Mouse (Mus musculus) spleen, postnatal 4 days (tissue): ENCODE data around the gene Ccnd2.

Experiments used
- DNase-seq, 2 experiments: peaks; one replicate each; pipeline ENCODE4 v3.0.0; 2022; ENCODE audit warnings: low spot score in 2 of 2

The Ccnd2 gene

DNA sequence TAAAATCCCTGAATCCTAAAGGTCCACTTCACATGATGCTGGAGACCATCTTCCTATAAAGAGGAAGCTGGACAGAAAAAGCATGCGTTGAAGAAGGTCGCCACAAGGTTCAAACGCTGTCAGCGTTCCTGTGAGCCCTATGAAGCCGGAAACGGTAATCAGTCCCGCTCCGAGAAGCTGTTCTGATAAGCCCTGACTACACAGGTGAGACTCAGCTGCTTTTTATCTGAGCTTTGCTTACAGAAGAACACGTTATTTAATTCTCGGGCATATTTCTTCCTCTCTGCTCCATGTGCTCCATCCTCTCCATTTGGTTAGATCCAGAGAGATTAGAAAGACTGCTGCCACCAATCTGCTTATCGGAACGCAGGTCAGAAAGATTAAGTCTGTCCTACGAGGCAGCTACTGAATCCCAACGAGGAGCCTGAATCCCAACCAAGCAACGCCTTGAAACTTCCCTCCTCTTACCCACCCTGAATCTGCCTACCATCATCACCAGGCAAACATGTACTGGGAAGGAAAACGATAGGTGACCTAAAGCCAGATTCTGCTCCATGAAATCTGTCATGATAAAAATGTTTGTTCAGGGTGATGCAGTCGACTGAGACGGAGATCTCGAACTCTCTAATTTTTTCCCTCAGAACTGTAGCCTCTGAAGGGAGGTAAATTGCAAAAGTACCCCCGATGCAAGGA is 43.5 kb downstream of the Ccnd2 start:
- no peak for DNase-seq

GRCm38 (mm10) chr6:127107413-127107812 is 44.6 kb downstream of the Ccnd2 start:
- no peak for DNase-seq

DNA sequence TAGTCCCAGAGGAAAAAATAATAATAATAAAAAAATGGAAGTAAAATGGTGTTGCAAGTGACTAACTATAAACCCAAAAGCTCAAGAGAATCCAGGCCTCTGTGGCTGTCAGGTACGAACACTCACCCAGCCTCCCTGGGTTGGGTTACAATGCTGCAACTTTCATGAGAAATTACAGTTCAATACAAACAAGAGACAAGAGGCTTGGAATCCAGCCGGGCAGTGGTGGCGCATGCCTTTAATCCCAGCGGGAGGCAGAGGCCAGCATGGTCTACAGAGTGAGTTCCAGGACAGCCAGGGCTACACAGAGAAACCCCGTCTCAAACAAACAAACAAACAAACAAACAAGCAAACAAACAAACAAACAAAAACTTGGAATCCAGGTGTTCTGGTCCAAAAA is 45.3 kb downstream of the Ccnd2 start:
- DNase-seq = no peak

GRCm38 (mm10) chr6:127106189-127106588 is 45.8 kb downstream of the Ccnd2 start:
- DNase-seq = no peak

DNA sequence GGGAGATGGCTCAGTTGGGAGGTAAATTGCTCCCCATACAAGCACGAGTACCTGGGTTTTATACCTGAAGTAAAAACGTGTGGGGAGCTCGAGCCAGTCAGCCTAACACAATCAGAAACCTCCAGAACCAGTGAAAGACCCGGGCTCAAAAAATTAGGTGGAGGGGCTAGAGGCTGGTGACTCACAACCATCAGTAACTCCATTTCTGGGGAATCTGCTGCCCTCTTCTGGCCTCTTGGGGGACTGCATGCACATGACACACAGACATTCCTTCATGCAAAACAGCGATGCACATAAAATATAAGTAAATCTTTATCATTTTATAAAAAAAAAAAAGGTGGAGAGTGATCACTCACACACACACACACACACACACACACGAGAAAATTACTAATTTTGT is 46.9 kb downstream of the Ccnd2 start:
- DNase-seq = peak; percentile 26 to 79

DNA sequence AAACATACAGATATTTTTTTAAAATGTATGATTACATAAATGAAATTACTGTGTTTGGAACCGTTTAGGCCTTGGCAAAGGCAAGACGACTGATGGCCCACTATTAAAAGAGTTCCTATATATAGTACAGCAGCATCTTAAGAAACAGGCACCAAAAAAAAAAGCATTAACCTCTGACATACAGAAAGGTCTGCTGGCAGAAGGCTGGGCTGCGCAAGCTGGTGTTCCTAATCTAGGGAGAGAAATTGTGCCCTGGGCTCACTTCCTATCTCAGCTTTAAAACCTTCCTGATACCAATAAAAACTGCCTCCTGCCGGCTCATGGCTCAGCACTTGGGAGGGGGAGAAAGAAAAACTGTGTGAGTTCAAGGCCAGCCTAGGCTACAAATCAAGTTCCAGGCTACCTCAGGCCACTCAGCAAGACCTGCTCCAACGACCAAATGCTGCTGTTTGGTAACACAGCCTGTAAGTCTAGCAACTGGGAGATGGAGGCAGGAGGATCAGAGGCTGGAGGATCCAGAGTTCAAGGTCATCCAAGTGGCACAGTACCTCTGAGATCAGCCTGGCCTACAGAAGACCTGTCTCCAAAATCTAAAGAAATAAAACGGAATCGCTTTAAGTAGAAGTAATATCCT is 47.5 kb downstream of the Ccnd2 start:
- no peak for DNase-seq

GRCm38 (mm10) chr6:127103506-127104275 is 48.3 kb downstream of the Ccnd2 start:
- DNase-seq = peak in 1 of 2 experiments; percentile 53

GRCm38 (mm10) chr6:127094565-127094964 is 57.4 kb downstream of the Ccnd2 start:
- no peak for DNase-seq

DNA sequence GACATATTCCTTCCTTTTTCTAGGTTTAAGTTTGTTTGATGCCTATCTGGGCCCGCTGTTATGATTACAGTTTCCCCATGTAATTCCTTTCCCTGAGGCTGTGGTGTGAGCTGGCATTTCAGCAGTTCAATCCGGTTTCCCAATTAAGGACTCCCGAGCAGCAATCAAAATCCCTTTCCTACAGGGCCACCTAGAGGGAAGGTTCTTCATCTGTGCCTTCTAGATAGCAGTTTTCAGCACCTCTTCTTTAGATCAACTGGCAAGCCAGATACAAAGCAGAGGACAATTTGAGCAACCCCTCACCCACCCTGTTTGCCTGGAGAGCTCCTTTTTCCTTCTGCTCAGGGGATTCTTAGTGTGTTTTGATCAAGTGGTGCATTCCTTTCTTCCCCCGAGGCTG is 65.3 kb downstream of the Ccnd2 start:
- no peak for DNase-seq

DNA sequence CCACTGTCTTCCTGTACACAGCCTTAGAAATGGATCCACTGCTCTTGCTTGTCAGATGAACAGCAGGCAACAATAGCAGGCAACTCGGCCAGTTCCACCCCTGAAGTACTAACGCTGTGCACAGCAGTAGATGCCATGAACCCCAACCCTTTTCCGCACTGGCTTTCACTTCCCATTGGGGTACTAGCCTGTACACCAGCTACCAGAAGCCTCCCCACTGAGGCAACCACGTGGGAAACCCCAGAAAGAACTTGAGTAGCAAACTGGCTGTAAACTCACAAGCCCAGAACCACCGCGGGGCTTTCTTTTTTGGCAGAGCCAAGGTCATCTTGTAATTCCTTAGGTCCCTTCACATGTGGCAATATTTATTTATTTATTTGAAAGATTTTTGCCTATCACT is 70.2 kb downstream of the Ccnd2 start:
- DNase-seq = no peak

DNA sequence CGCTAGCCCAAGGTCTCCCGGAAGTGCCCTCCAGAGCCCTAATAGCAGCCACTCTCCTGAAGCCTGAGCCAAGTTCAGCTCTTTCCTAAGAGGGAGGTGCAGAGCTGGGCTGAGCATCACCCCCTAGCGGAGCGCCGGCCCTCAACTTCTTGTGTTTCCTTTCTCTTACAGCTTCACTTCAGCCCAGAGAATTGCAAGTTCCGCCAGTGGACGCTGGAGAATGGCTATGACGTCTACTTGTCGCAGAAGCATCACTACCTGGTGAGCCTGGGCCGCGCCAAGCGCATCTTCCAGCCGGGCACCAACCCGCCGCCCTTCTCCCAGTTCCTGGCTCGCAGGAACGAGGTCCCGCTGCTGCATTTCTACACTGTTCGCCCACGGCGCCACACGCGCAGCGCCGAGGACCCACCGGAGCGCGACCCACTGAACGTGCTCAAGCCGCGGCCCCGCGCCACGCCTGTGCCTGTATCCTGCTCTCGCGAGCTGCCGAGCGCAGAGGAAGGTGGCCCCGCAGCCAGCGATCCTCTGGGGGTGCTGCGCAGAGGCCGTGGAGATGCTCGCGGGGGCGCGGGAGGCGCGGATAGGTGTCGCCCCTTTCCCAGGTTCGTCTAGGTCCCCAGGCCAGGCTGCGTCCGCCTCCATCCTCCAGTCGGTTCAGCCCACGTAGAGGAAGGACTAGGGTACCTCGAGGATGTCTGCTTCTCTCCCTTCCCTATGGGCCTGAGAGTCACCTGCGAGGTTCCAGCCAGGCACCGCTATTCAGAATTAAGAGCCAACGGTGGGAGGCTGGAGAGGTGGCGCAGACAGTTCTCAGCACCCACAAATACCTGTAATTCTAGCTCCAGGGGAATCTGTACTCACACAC is 71.9 kb downstream of the Ccnd2 start:
- DNase-seq = no peak
